Mouse (Mus musculus): ENCODE data around the gene Nup85. TPM values are rescaled to one million over a fixed set of nuclear protein-coding genes. Genes with fewer than 3 reads are reported as not detected.

Nup85 gene
- polyA plus RNA-seq, 1 experiment from 2014 or later = 134 TPM

- no peak for ATAC-seq
- WGBS = 92% methylated on average over 7 of the region's 7 CpGs
- no peak overlapping the region for H3K4me2 ChIP-seq (ENCODE audit: low read depth, low read length)
- no peak overlapping the region for H3K9ac ChIP-seq (ENCODE audit: low read depth, low read length)
- peaks cover 7% of the 10 kb centered on the region; the same call in 1 of the 2 replicates for H3K36me3 ChIP-seq (ENCODE audit: control insufficient read depth, insufficient read depth, low read length)
- H3K4me1 ChIP-seq (ENCODE audit: control insufficient read depth, insufficient read depth, low read length) = peaks cover 15% of the 10 kb centered on the region
- no peaks in the 10 kb centered on the region for H3K9me3 ChIP-seq (ENCODE audit: control insufficient read depth, low read length)
- no peak overlapping the region for H3K4me3 ChIP-seq (ENCODE audit: low read length)
- no peaks in the 10 kb centered on the region for H3K27me3 ChIP-seq (replicated peaks; ENCODE audit: control insufficient read depth, insufficient read depth, low read length)
- H3K27ac ChIP-seq (ENCODE audit: low read length) = no peak overlapping the region
These were observed 52.1 kb downstream of the Nup85 start for GRCm38 (mm10) chr11:115616371-115616770.

- Histone ChIP-seq H3K9me3 (ENCODE audit: control insufficient read depth, low read length) (no peaks in the 10 kb centered on the region), H3K4me2 (ENCODE audit: low read depth, low read length) (no peak overlapping the region), H3K4me3 (ENCODE audit: low read length) (no peak overlapping the region), H3K27me3 (replicated peaks; ENCODE audit: control insufficient read depth, insufficient read depth, low read length) (no peaks in the 10 kb centered on the region), H3K9ac (ENCODE audit: low read depth, low read length) (no peak overlapping the region), H3K27ac (ENCODE audit: low read length) (no peak overlapping the region), H3K4me1 (ENCODE audit: control insufficient read depth, insufficient read depth, low read length) (peaks cover 10% of the 10 kb centered on the region), H3K36me3 (ENCODE audit: control insufficient read depth, insufficient read depth, low read length) (peaks cover 7% of the 10 kb centered on the region; the same call in 1 of the 2 replicates)
- no peak for ATAC-seq
- 81% methylated on average over 6 of the region's 6 CpGs for WGBS
These were observed 52.7 kb downstream of the Nup85 start for GRCm38 (mm10) chr11:115616893-115617292.

- no peak overlapping the region for H3K27ac ChIP-seq (ENCODE audit: low read length)
- H3K9ac ChIP-seq (ENCODE audit: low read depth, low read length) = no peak overlapping the region
- H3K36me3 ChIP-seq (ENCODE audit: control insufficient read depth, insufficient read depth, low read length) = peaks cover 12% of the 10 kb centered on the region
- H3K4me2 ChIP-seq (ENCODE audit: low read depth, low read length) = no peak overlapping the region
- no peak overlapping the region for H3K4me3 ChIP-seq (ENCODE audit: low read length)
- WGBS = 82% methylated on average over 2 of the region's 2 CpGs
- no peak for ATAC-seq
- no peaks in the 10 kb centered on the region for H3K9me3 ChIP-seq (ENCODE audit: control insufficient read depth, low read length)
- no peaks in the 10 kb centered on the region for H3K27me3 ChIP-seq (replicated peaks; ENCODE audit: control insufficient read depth, insufficient read depth, low read length)
- H3K4me1 ChIP-seq (ENCODE audit: control insufficient read depth, insufficient read depth, low read length) = peaks cover 8% of the 10 kb centered on the region
These were observed 53.8 kb downstream of the Nup85 start for GRCm38 (mm10) chr11:115618001-115618400.

GRCm38 (mm10) chr11:115618732-115619516, 54.7 kb downstream of the Nup85 start:
- Histone ChIP-seq H3K9me3 (ENCODE audit: control insufficient read depth, low read length) (no peaks in the 10 kb centered on the region), H3K27ac (ENCODE audit: low read length) (no peak overlapping the region), H3K4me3 (ENCODE audit: low read length) (no peak overlapping the region), H3K9ac (ENCODE audit: low read depth, low read length) (no peak overlapping the region), H3K36me3 (ENCODE audit: control insufficient read depth, insufficient read depth, low read length) (peaks cover 13% of the 10 kb centered on the region), H3K27me3 (replicated peaks; ENCODE audit: control insufficient read depth, insufficient read depth, low read length) (no peaks in the 10 kb centered on the region), H3K4me2 (ENCODE audit: low read depth, low read length) (no peak overlapping the region), H3K4me1 (ENCODE audit: control insufficient read depth, insufficient read depth, low read length) (peaks cover 1% of the 10 kb centered on the region)
- 88% methylated on average over 16 of the region's 16 CpGs for WGBS
- ATAC-seq = no peak

- Histone ChIP-seq H3K4me2 (ENCODE audit: low read depth, low read length) (no peak overlapping the region), H3K9me3 (ENCODE audit: control insufficient read depth, low read length) (no peaks in the 10 kb centered on the region), H3K4me1 (ENCODE audit: control insufficient read depth, insufficient read depth, low read length) (no peaks in the 10 kb centered on the region), H3K9ac (ENCODE audit: low read depth, low read length) (no peak overlapping the region), H3K27ac (ENCODE audit: low read length) (no peak overlapping the region), H3K4me3 (ENCODE audit: low read length) (no peak overlapping the region), H3K27me3 (replicated peaks; ENCODE audit: control insufficient read depth, insufficient read depth, low read length) (no peaks in the 10 kb centered on the region), H3K36me3 (ENCODE audit: control insufficient read depth, insufficient read depth, low read length) (peaks cover 13% of the 10 kb centered on the region)
- WGBS = 93% methylated on average over 7 of the region's 7 CpGs
- ATAC-seq = no peak
These were observed 55.7 kb downstream of the Nup85 start for GRCm38 (mm10) chr11:115619949-115620348.

GRCm38 (mm10) chr11:115623487-115624070, 59.3 kb downstream of the Nup85 start:
- Histone ChIP-seq H3K4me2 (ENCODE audit: low read depth, low read length) (no peak overlapping the region), H3K9me3 (ENCODE audit: control insufficient read depth, low read length) (no peaks in the 10 kb centered on the region), H3K4me3 (ENCODE audit: low read length) (no peak overlapping the region), H3K36me3 (ENCODE audit: control insufficient read depth, insufficient read depth, low read length) (peaks cover 13% of the 10 kb centered on the region), H3K27me3 (replicated peaks; ENCODE audit: control insufficient read depth, insufficient read depth, low read length) (no peaks in the 10 kb centered on the region), H3K27ac (ENCODE audit: low read length) (no peak overlapping the region), H3K9ac (ENCODE audit: low read depth, low read length) (no peak overlapping the region), H3K4me1 (ENCODE audit: control insufficient read depth, insufficient read depth, low read length) (peaks cover 2% of the 10 kb centered on the region; the same call in 1 of the 2 replicates)
- no peak for ATAC-seq
- 77% methylated on average over 9 of the region's 9 CpGs for whole genome bisulfite sequencing

- H3K9ac ChIP-seq (ENCODE audit: low read depth, low read length) = no peak overlapping the region
These were observed 61.6 kb downstream of the Nup85 start for GRCm38 (mm10) chr11:115625877-115626276.

GRCm38 (mm10) chr11:115626824-115627616, 62.8 kb downstream of the Nup85 start:
- no peak overlapping the region for H3K27ac ChIP-seq (ENCODE audit: low read length)
- H3K27me3 ChIP-seq (replicated peaks; ENCODE audit: control insufficient read depth, insufficient read depth, low read length) = no peaks in the 10 kb centered on the region
- H3K4me1 ChIP-seq (ENCODE audit: control insufficient read depth, insufficient read depth, low read length) = peaks cover 2% of the 10 kb centered on the region
- ATAC-seq = no peak
- no peaks in the 10 kb centered on the region for H3K9me3 ChIP-seq (ENCODE audit: control insufficient read depth, low read length)
- peaks cover 7% of the 10 kb centered on the region; the same call in 1 of the 2 replicates for H3K36me3 ChIP-seq (ENCODE audit: control insufficient read depth, insufficient read depth, low read length)
- peak overlapping the region; percentile 81 for H3K9ac ChIP-seq (ENCODE audit: low read depth, low read length)
- H3K4me3 ChIP-seq (ENCODE audit: low read length) = peak overlapping the region; percentile 65
- WGBS = 41% methylated on average over 11 of the region's 11 CpGs
- H3K4me2 ChIP-seq (ENCODE audit: low read depth, low read length) = peak overlapping the region; percentile 71

More at GRCm38 (mm10) chr11:115625877-115626276, 61.6 kb downstream of the Nup85 start:
- Histone ChIP-seq H3K27ac (ENCODE audit: low read length) (no peak overlapping the region), H3K27me3 (replicated peaks; ENCODE audit: control insufficient read depth, insufficient read depth, low read length) (no peaks in the 10 kb centered on the region), H3K36me3 (ENCODE audit: control insufficient read depth, insufficient read depth, low read length) (peaks cover 7% of the 10 kb centered on the region; the same call in 1 of the 2 replicates), H3K4me3 (ENCODE audit: low read length) (no peak overlapping the region), H3K4me2 (ENCODE audit: low read depth, low read length) (no peak overlapping the region), H3K9me3 (ENCODE audit: control insufficient read depth, low read length) (no peaks in the 10 kb centered on the region), H3K4me1 (ENCODE audit: control insufficient read depth, insufficient read depth, low read length) (peaks cover 2% of the 10 kb centered on the region; the same call in 1 of the 2 replicates)
- ATAC-seq = no peak
- WGBS = 78% methylated on average over 9 of the region's 9 CpGs
